Mouse (Mus musculus): ENCODE results near the gene Lamtor3.

DNA sequence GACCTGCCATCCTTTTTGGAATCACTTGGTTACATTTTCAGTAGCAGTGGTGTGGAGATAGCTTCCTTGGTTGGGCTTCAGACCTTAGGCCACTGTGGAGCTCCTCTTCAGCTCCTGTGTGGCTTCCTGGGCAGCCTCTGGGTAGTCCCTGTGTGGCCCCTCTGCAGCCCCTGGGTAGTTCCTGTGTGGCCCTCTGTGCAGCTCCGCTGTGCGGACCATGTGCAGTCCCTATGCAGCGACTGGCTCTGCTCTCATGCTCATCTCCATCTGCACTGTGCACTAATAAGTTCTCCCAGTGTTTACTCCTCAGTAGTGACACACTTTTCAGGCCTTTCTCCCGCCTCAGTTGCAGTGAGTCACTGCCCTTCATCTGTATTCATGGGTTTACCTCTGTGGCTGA, 26.2 kb upstream of the Lamtor3 start:
- TF ChIP-seq POLR2A (IDR thresholded peaks at IDR 0.05; ENCODE audit: control insufficient read depth, extremely low read depth, insufficient read depth, low read length, poor library complexity) (no peak), CTCF (IDR thresholded peaks at IDR 0.05; ENCODE audit: borderline replicate concordance, control insufficient read depth, extremely low read depth, insufficient read depth, low read length, poor library complexity) (no peak)

Data from thymus, adult 2 months (tissue).